ENCODE assay signal across 8 mouse cellular contexts in the genomic region with DNA sequence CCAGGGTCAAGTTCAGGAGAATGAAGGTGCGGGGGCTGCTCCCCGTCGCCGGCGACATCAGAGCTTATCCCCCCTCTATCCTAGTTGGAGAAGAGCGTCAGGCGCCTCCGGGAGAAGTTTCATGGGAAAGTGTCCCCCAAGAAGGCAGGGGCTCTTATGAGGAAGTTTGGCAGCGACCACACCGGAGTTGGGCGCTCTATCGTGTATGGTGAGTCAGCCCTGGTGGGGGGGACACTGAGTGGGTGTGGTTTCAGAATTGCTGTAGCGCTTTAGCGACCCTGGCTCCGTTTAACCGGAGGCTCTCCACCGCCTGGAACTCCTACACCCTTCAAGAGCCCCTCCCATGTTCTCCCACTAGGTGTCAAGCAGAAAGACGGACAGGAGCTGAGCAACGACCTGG. TPM values are rescaled to one million over a fixed set of nuclear protein-coding genes. Genes with fewer than 3 reads are reported as not detected.
A peak's percentile ranks its signal among the peaks of the same experiment; 100 is the strongest.
DNase-seq lines count a peak whose midpoint lies in the region; ATAC-seq and TF ChIP-seq lines count a peak whose summit lies in the region.

No protein-coding gene starts in this region.

- no peak for DNase-seq in gastrocnemius, adult 2 months
- DNase-seq in gastrocnemius, postnatal 4 days (ENCODE audit: low spot score in 2 of 2), result no peak
- DNase-seq in CD4-positive helper T cell, adult 2 months (ENCODE audit: low read depth, low spot score), result peak; percentile 34
- no peak for DNase-seq in embryonic facial prominence, embryonic 14.5 days (ENCODE audit: low spot score)
- no peak for DNase-seq in layer of hippocampus, postnatal 14 days (ENCODE audit: low spot score in 2 of 2)
- DNase-seq in cerebellum, adult 11 months, result no peak

- peak overlapping the region; percentile 78 for H3K27ac ChIP-seq in gastrocnemius, adult 2 months
- no peak overlapping the region for H3K27ac ChIP-seq in embryonic facial prominence, embryonic 14.5 days (replicated peaks; ENCODE audit: low read depth, low read length)
- H3K27ac ChIP-seq in limb, embryonic 12.5 days, result no peak overlapping the region
- no peak overlapping the region for H3K27ac ChIP-seq in neural tube, embryonic 14.5 days (ENCODE audit: low read depth, low read length)

- H3K27me3 ChIP-seq in embryonic facial prominence, embryonic 14.5 days (replicated peaks; ENCODE audit: control insufficient read depth, insufficient read depth, low read length), result peaks cover 36% of the 10 kb centered on the region
- H3K27me3 ChIP-seq in limb, embryonic 12.5 days, result peaks cover 68% of the 10 kb centered on the region
- H3K27me3 ChIP-seq in neural tube, embryonic 14.5 days (ENCODE audit: control insufficient read depth, insufficient read depth, low read length), result peaks cover 26% of the 10 kb centered on the region

- H3K9ac ChIP-seq in embryonic facial prominence, embryonic 14.5 days (ENCODE audit: low read depth, low read length), result peak overlapping the region; percentile 61; the same call in 1 of the 2 replicates
- H3K9ac ChIP-seq in limb, embryonic 12.5 days (replicated peaks), result peak overlapping the region; percentile 55; the same call in 1 of the 2 replicates
- no peak overlapping the region for H3K9ac ChIP-seq in neural tube, embryonic 14.5 days (replicated peaks; ENCODE audit: low read depth, low read length)

- no peak for ATAC-seq in embryonic facial prominence, embryonic 14.5 days (ENCODE audit: low read depth)
- no peak for ATAC-seq in limb, embryonic 12.5 days (ENCODE audit: insufficient number of reproducible peaks, insufficient read depth, low FRiP score, low TSS enrichment, low read depth)
- no peak for ATAC-seq in neural tube, embryonic 14.5 days (ENCODE audit: low read depth)

- WGBS in embryonic facial prominence, embryonic 14.5 days, result 8% methylated on average over 16 of the region's 19 CpGs
- 5% methylated on average over 19 of the region's 19 CpGs for WGBS in limb, embryonic 12.5 days
- 6% methylated on average over 19 of the region's 19 CpGs for WGBS in neural tube, embryonic 14.5 days

- TF ChIP-seq CTCF in gastrocnemius, adult 2 months (IDR thresholded peaks at IDR 0.05), result no peak

- no peaks in the 10 kb centered on the region for H3K4me1 ChIP-seq in embryonic facial prominence, embryonic 14.5 days (ENCODE audit: control insufficient read depth, insufficient read depth, low read length)
- H3K4me1 ChIP-seq in limb, embryonic 12.5 days (replicated peaks), result peaks cover 9% of the 10 kb centered on the region; the same call in 1 of the 2 replicates
- no peaks in the 10 kb centered on the region for H3K4me1 ChIP-seq in neural tube, embryonic 14.5 days (ENCODE audit: control insufficient read depth, insufficient read depth, low read length)

- H3K36me3 ChIP-seq in embryonic facial prominence, embryonic 14.5 days (ENCODE audit: control insufficient read depth, insufficient read depth, low read length), result no peaks in the 10 kb centered on the region
- H3K36me3 ChIP-seq in limb, embryonic 12.5 days, result no peaks in the 10 kb centered on the region
- H3K36me3 ChIP-seq in neural tube, embryonic 14.5 days (ENCODE audit: control insufficient read depth, insufficient read depth, low read length), result no peaks in the 10 kb centered on the region

- peak overlapping the region; percentile 59 for H3K4me2 ChIP-seq in embryonic facial prominence, embryonic 14.5 days (ENCODE audit: low read depth, low read length)
- peak overlapping the region; percentile 55 for H3K4me2 ChIP-seq in limb, embryonic 12.5 days
- peak overlapping the region; percentile 32; the same call in 1 of the 2 replicates for H3K4me2 ChIP-seq in neural tube, embryonic 14.5 days (ENCODE audit: low read depth, low read length)

- intact Hi-C loops in gastrocnemius, adult 2 months (cut with DNase I), result no loop called here

- H3K9me3 ChIP-seq in embryonic facial prominence, embryonic 14.5 days (ENCODE audit: control insufficient read depth, low read length), result no peaks in the 10 kb centered on the region
- H3K9me3 ChIP-seq in limb, embryonic 12.5 days, result no peaks in the 10 kb centered on the region
- no peaks in the 10 kb centered on the region for H3K9me3 ChIP-seq in neural tube, embryonic 14.5 days (ENCODE audit: control insufficient read depth, low read length)

- peak overlapping the region; percentile 76 for H3K4me3 ChIP-seq in gastrocnemius, adult 2 months
- peak overlapping the region; percentile 49 for H3K4me3 ChIP-seq in embryonic facial prominence, embryonic 14.5 days (ENCODE audit: low read depth, low read length)
- H3K4me3 ChIP-seq in limb, embryonic 12.5 days (replicated peaks), result peak overlapping the region; percentile 41
- peak overlapping the region; percentile 25; the same call in 1 of the 2 replicates for H3K4me3 ChIP-seq in neural tube, embryonic 14.5 days (ENCODE audit: low read depth, low read length)

RNA-seq across cellular contexts. Expression of gene A230050P20Rik, which starts 0.8 kb away (rescaled TPM):
- total RNA-seq in gastrocnemius, adult 2 months (2021), result 1 to 10 TPM; 2.1 to 2.3 TPM
- 1 to 10 TPM; 8.2 to 9.7 TPM for total RNA-seq in gastrocnemius, postnatal 4 days (2021)
- 4.8 and 6.3 TPM in 2 replicates for polyA plus RNA-seq in embryonic facial prominence, embryonic 14.5 days (2014; fragmentation: Nextera tagmentation; extraction: Ambion mirVana)
- polyA plus RNA-seq in limb, embryonic 12.5 days (2016; fragmentation: Nextera tagmentation; extraction: Ambion mirVana), result 3.1 TPM in 2 replicates
- 4.3 and 7.2 TPM in 2 replicates for polyA plus RNA-seq in neural tube, embryonic 14.5 days (2014; fragmentation: Nextera tagmentation; extraction: Ambion mirVana)
- total RNA-seq in layer of hippocampus, postnatal 14 days (2021), result 10 to 100 TPM; 55.6 to 56.1 TPM

RNA-seq across cellular contexts. Expression of gene Angptl6, which starts 10.3 kb away (rescaled TPM):
- 1 to 10 TPM; 5.1 to 7.0 TPM for total RNA-seq in gastrocnemius, adult 2 months (2021)
- 1 to 10 TPM; 3.9 to 4.5 TPM for total RNA-seq in gastrocnemius, postnatal 4 days (2021)
- polyA plus RNA-seq in embryonic facial prominence, embryonic 14.5 days (2014; fragmentation: Nextera tagmentation; extraction: Ambion mirVana), result 3.4 and 4.2 TPM in 2 replicates
- polyA plus RNA-seq in limb, embryonic 12.5 days (2016; fragmentation: Nextera tagmentation; extraction: Ambion mirVana), result 2.2 and 2.3 TPM in 2 replicates
- 11.1 and 14.5 TPM in 2 replicates for polyA plus RNA-seq in neural tube, embryonic 14.5 days (2014; fragmentation: Nextera tagmentation; extraction: Ambion mirVana)
- 10 to 100 TPM in 1 of 2 experiments, 1 to 10 TPM in 1; 7.3 to 10.7 TPM for total RNA-seq in layer of hippocampus, postnatal 14 days (2021)

RNA-seq across cellular contexts. Expression of gene Ppan, which starts 18.7 kb away (rescaled TPM):
- total RNA-seq in gastrocnemius, adult 2 months (2021), result 1 to 10 TPM; 7.9 to 8.6 TPM
- 10 to 100 TPM; 25.0 to 28.7 TPM for total RNA-seq in gastrocnemius, postnatal 4 days (2021)
- 65.7 and 76.3 TPM in 2 replicates for polyA plus RNA-seq in embryonic facial prominence, embryonic 14.5 days (2014; fragmentation: Nextera tagmentation; extraction: Ambion mirVana)
- 78.9 and 82.1 TPM in 2 replicates for polyA plus RNA-seq in limb, embryonic 12.5 days (2016; fragmentation: Nextera tagmentation; extraction: Ambion mirVana)
- 41.7 and 49.0 TPM in 2 replicates for polyA plus RNA-seq in neural tube, embryonic 14.5 days (2014; fragmentation: Nextera tagmentation; extraction: Ambion mirVana)
- 10 to 100 TPM; 21.3 to 25.6 TPM for total RNA-seq in layer of hippocampus, postnatal 14 days (2021)

RNA-seq across cellular contexts. Expression of gene Eif3g, which starts 29.2 kb away (rescaled TPM):
- total RNA-seq in gastrocnemius, adult 2 months (2021), result 100 to 1,000 TPM in 1 of 2 experiments, 10 to 100 TPM in 1; 97.0 to 102 TPM
- 100 to 1,000 TPM; 146 to 158 TPM for total RNA-seq in gastrocnemius, postnatal 4 days (2021)
- polyA plus RNA-seq in embryonic facial prominence, embryonic 14.5 days (2014; fragmentation: Nextera tagmentation; extraction: Ambion mirVana), result 245 and 273 TPM in 2 replicates
- polyA plus RNA-seq in limb, embryonic 12.5 days (2016; fragmentation: Nextera tagmentation; extraction: Ambion mirVana), result 328 and 335 TPM in 2 replicates
- polyA plus RNA-seq in neural tube, embryonic 14.5 days (2014; fragmentation: Nextera tagmentation; extraction: Ambion mirVana), result 226 and 228 TPM in 2 replicates
- 100 to 1,000 TPM; 114 to 123 TPM for total RNA-seq in layer of hippocampus, postnatal 14 days (2021)

RNA-seq across cellular contexts. Expression of gene Rdh8, which starts 50.9 kb away (rescaled TPM):
- under 1 TPM in 1 of 2 experiments, not detected in 1; 0.56 TPM for total RNA-seq in gastrocnemius, adult 2 months (2021)
- total RNA-seq in gastrocnemius, postnatal 4 days (2021), result not detected
- polyA plus RNA-seq in embryonic facial prominence, embryonic 14.5 days (2014; fragmentation: Nextera tagmentation; extraction: Ambion mirVana), result not detected in 2 replicates
- not detected in 2 replicates for polyA plus RNA-seq in limb, embryonic 12.5 days (2016; fragmentation: Nextera tagmentation; extraction: Ambion mirVana)
- not detected in 2 replicates for polyA plus RNA-seq in neural tube, embryonic 14.5 days (2014; fragmentation: Nextera tagmentation; extraction: Ambion mirVana)
- not detected for total RNA-seq in layer of hippocampus, postnatal 14 days (2021)

Comparison
In these comparisons a context has a peak if more than half of its experiments do, and no peak if none do; other contexts are left out.
1. H3K4me3 ChIP-seq: peak in every context shown above with its lines; median percentile 76 in gastrocnemius, adult 2 months; 49 in embryonic facial prominence, embryonic 14.5 days; 41 in limb, embryonic 12.5 days; 25 in neural tube, embryonic 14.5 days.
2. RNA of gene A230050P20Rik, which starts 0.8 kb away (total RNA-seq): 55.6 to 56.1 TPM in layer of hippocampus, postnatal 14 days; 8.2 to 9.7 TPM in gastrocnemius, postnatal 4 days and 2.1 to 2.3 TPM in gastrocnemius, adult 2 months; every median in the first group is over 4 times any median in the second.
3. Peak in every context shown above with its lines, with median percentiles within 50 percentile points of each other: H3K4me2 ChIP-seq.